Mouse (Mus musculus): ENCODE measurements around the gene Gm49361. TPM values are rescaled to one million over a fixed set of nuclear protein-coding genes. Genes with fewer than 3 reads are reported as not detected.

Gene Gm49361
- polyA plus RNA-seq, 1 experiment from 2014 or later = not detected

- no peaks in the 10 kb centered on the region for H3K27me3 ChIP-seq
- H3K27ac ChIP-seq = no peak overlapping the region
- peaks cover 17% of the 10 kb centered on the region for H3K4me1 ChIP-seq (replicated peaks)
- ATAC-seq (ENCODE audit: low FRiP score) = no peak
- WGBS = 78% methylated on average over 8 of the region's 8 CpGs
- H3K4me3 ChIP-seq = no peak overlapping the region
- no peaks in the 10 kb centered on the region for H3K9me3 ChIP-seq
- no peak overlapping the region for H3K4me2 ChIP-seq
- no peak overlapping the region for H3K9ac ChIP-seq
- peaks cover 13% of the 10 kb centered on the region for H3K36me3 ChIP-seq
Observed at GRCm38 (mm10) chr14:57726172-57726571, 19.7 kb downstream of the Gm49361 start.

- ATAC-seq (ENCODE audit: low FRiP score) = no peak
- WGBS = 84% methylated on average over 4 of the region's 4 CpGs
Observed at GRCm38 (mm10) chr14:57724473-57724872, 21.4 kb downstream of the Gm49361 start.

GRCm38 (mm10) chr14:57718245-57718644 is 27.7 kb downstream of the Gm49361 start:
- H3K9me3 ChIP-seq = no peaks in the 10 kb centered on the region
- peaks cover 16% of the 10 kb centered on the region for H3K36me3 ChIP-seq
- no peaks in the 10 kb centered on the region for H3K27me3 ChIP-seq
- H3K4me3 ChIP-seq = no peak overlapping the region
- H3K27ac ChIP-seq = no peak overlapping the region
- H3K4me1 ChIP-seq (replicated peaks) = peaks cover 19% of the 10 kb centered on the region
- H3K4me2 ChIP-seq = no peak overlapping the region
- no peak overlapping the region for H3K9ac ChIP-seq
- WGBS = 84% methylated on average over 4 of the region's 4 CpGs
- no peak for ATAC-seq (ENCODE audit: low FRiP score)

More at GRCm38 (mm10) chr14:57724473-57724872, 21.4 kb downstream of the Gm49361 start:
- Histone ChIP-seq H3K27me3 (no peaks in the 10 kb centered on the region), H3K4me2 (no peak overlapping the region), H3K4me1 (replicated peaks) (peaks cover 6% of the 10 kb centered on the region; the same call in 1 of the 2 replicates), H3K27ac (no peak overlapping the region), H3K36me3 (peaks cover 13% of the 10 kb centered on the region), H3K9me3 (no peaks in the 10 kb centered on the region), H3K9ac (no peak overlapping the region), H3K4me3 (no peak overlapping the region)

GRCm38 (mm10) chr14:57716601-57717245 is 29.2 kb downstream of the Gm49361 start:
- no peaks in the 10 kb centered on the region for H3K9me3 ChIP-seq
- no peak overlapping the region for H3K4me3 ChIP-seq
- H3K27me3 ChIP-seq = no peaks in the 10 kb centered on the region
- 45% methylated on average over 4 of the region's 4 CpGs for WGBS
- peaks cover 10% of the 10 kb centered on the region; the same call in 1 of the 2 replicates for H3K36me3 ChIP-seq
- no peak overlapping the region for H3K9ac ChIP-seq
- no peak for ATAC-seq (ENCODE audit: low FRiP score)
- H3K27ac ChIP-seq = no peak overlapping the region
- H3K4me1 ChIP-seq (replicated peaks) = peaks cover 19% of the 10 kb centered on the region
- H3K4me2 ChIP-seq = no peak overlapping the region

- 100% methylated on average over 1 of the region's 1 CpGs for WGBS
- H3K9me3 ChIP-seq = no peaks in the 10 kb centered on the region
- peaks cover 5% of the 10 kb centered on the region; the same call in 1 of the 2 replicates for H3K36me3 ChIP-seq
- H3K4me3 ChIP-seq = no peak overlapping the region
- H3K4me1 ChIP-seq (replicated peaks) = peaks cover 26% of the 10 kb centered on the region
- H3K27ac ChIP-seq = no peak overlapping the region
- no peak overlapping the region for H3K9ac ChIP-seq
- no peak overlapping the region for H3K4me2 ChIP-seq
- ATAC-seq (ENCODE audit: low FRiP score) = no peak
- H3K27me3 ChIP-seq = no peaks in the 10 kb centered on the region
Observed at GRCm38 (mm10) chr14:57712884-57713283, 33.0 kb downstream of the Gm49361 start.

- Histone ChIP-seq H3K27me3 (no peaks in the 10 kb centered on the region), H3K4me1 (replicated peaks) (peaks cover 33% of the 10 kb centered on the region), H3K9me3 (no peaks in the 10 kb centered on the region), H3K9ac (no peak overlapping the region), H3K4me2 (no peak overlapping the region), H3K27ac (no peak overlapping the region), H3K36me3 (no peaks in the 10 kb centered on the region), H3K4me3 (no peak overlapping the region)
- ATAC-seq (ENCODE audit: low FRiP score) = no peak
- WGBS = 83% methylated on average over 6 of the region's 6 CpGs
Observed at GRCm38 (mm10) chr14:57711059-57711458, 34.8 kb downstream of the Gm49361 start.

GRCm38 (mm10) chr14:57709171-57709570 is 36.7 kb downstream of the Gm49361 start:
- H3K4me3 ChIP-seq = no peak overlapping the region
- peak; percentile 34; the same call in 1 of the 2 replicates for ATAC-seq (ENCODE audit: low FRiP score)
- no peaks in the 10 kb centered on the region for H3K27me3 ChIP-seq
- no peak overlapping the region for H3K27ac ChIP-seq
- H3K9me3 ChIP-seq = no peaks in the 10 kb centered on the region
- H3K4me1 ChIP-seq (replicated peaks) = peaks cover 33% of the 10 kb centered on the region
- peaks cover 5% of the 10 kb centered on the region; the same call in 1 of the 2 replicates for H3K36me3 ChIP-seq
- H3K4me2 ChIP-seq = no peak overlapping the region
- no peak overlapping the region for H3K9ac ChIP-seq
- 12% methylated on average over 10 of the region's 10 CpGs for WGBS

- 81% methylated on average over 7 of the region's 7 CpGs for WGBS
- no peak overlapping the region for H3K27ac ChIP-seq
- no peak for ATAC-seq (ENCODE audit: low FRiP score)
Observed at GRCm38 (mm10) chr14:57708580-57708979, 37.3 kb downstream of the Gm49361 start.

GRCm38 (mm10) chr14:57707100-57707893 is 38.6 kb downstream of the Gm49361 start:
- 0 out of 2 replicates have a peak, but pooled peaks have one; percentile 6 for ATAC-seq (ENCODE audit: low FRiP score)
- WGBS = 39% methylated on average over 18 of the region's 18 CpGs

More at GRCm38 (mm10) chr14:57708580-57708979, 37.3 kb downstream of the Gm49361 start:
- Histone ChIP-seq H3K9ac (no peak overlapping the region), H3K9me3 (no peaks in the 10 kb centered on the region), H3K4me3 (no peak overlapping the region), H3K36me3 (peaks cover 5% of the 10 kb centered on the region; the same call in 1 of the 2 replicates), H3K4me2 (no peak overlapping the region), H3K27me3 (no peaks in the 10 kb centered on the region), H3K4me1 (replicated peaks) (peaks cover 33% of the 10 kb centered on the region)

GRCm38 (mm10) chr14:57706760-57707099 is 39.2 kb downstream of the Gm49361 start:
- Histone ChIP-seq H3K4me3 (no peak overlapping the region), H3K4me1 (replicated peaks) (peaks cover 33% of the 10 kb centered on the region), H3K9me3 (no peaks in the 10 kb centered on the region), H3K9ac (peak overlapping the region; percentile 64; the same call in 1 of the 2 replicates), H3K36me3 (peaks cover 10% of the 10 kb centered on the region; the same call in 1 of the 2 replicates), H3K4me2 (no peak overlapping the region), H3K27ac (peak overlapping the region; percentile 77), H3K27me3 (no peaks in the 10 kb centered on the region)
- WGBS = 70% methylated on average over 4 of the region's 4 CpGs
- ATAC-seq (ENCODE audit: low FRiP score) = 0 out of 2 replicates have a peak, but pooled peaks have one; percentile 4

More at GRCm38 (mm10) chr14:57707100-57707893, 38.6 kb downstream of the Gm49361 start:
- Histone ChIP-seq H3K4me1 (replicated peaks) (peaks cover 33% of the 10 kb centered on the region), H3K4me3 (no peak overlapping the region), H3K27me3 (no peaks in the 10 kb centered on the region), H3K9me3 (no peaks in the 10 kb centered on the region), H3K4me2 (0 out of 2 replicates have a peak overlapping the region, but pooled peaks have one; percentile 6), H3K36me3 (peaks cover 10% of the 10 kb centered on the region; the same call in 1 of the 2 replicates), H3K9ac (peak overlapping the region; percentile 64), H3K27ac (peak overlapping the region; percentile 77)

GRCm38 (mm10) chr14:57705759-57706158 is 40.1 kb downstream of the Gm49361 start:
- WGBS = 91% methylated on average over 4 of the region's 4 CpGs
- Histone ChIP-seq H3K4me2 (no peak overlapping the region), H3K27me3 (no peaks in the 10 kb centered on the region), H3K27ac (no peak overlapping the region), H3K9me3 (no peaks in the 10 kb centered on the region), H3K36me3 (peaks cover 10% of the 10 kb centered on the region; the same call in 1 of the 2 replicates), H3K9ac (no peak overlapping the region), H3K4me3 (no peak overlapping the region), H3K4me1 (replicated peaks) (peaks cover 33% of the 10 kb centered on the region)
- ATAC-seq (ENCODE audit: low FRiP score) = no peak

GRCm38 (mm10) chr14:57705075-57705474 is 40.8 kb downstream of the Gm49361 start:
- no peak for ATAC-seq (ENCODE audit: low FRiP score)
- H3K4me3 ChIP-seq = no peak overlapping the region
- WGBS = 90% methylated on average over 4 of the region's 4 CpGs
- H3K27me3 ChIP-seq = no peaks in the 10 kb centered on the region
- no peak overlapping the region for H3K9ac ChIP-seq
- H3K4me2 ChIP-seq = no peak overlapping the region
- peaks cover 33% of the 10 kb centered on the region for H3K4me1 ChIP-seq (replicated peaks)
- peaks cover 15% of the 10 kb centered on the region for H3K36me3 ChIP-seq
- H3K9me3 ChIP-seq = no peaks in the 10 kb centered on the region
- H3K27ac ChIP-seq = no peak overlapping the region

All from hindbrain, embryonic 13.5 days (tissue).